Mouse (Mus musculus): ENCODE data around the gene Lrch1.

Lrch1 gene

DNA sequence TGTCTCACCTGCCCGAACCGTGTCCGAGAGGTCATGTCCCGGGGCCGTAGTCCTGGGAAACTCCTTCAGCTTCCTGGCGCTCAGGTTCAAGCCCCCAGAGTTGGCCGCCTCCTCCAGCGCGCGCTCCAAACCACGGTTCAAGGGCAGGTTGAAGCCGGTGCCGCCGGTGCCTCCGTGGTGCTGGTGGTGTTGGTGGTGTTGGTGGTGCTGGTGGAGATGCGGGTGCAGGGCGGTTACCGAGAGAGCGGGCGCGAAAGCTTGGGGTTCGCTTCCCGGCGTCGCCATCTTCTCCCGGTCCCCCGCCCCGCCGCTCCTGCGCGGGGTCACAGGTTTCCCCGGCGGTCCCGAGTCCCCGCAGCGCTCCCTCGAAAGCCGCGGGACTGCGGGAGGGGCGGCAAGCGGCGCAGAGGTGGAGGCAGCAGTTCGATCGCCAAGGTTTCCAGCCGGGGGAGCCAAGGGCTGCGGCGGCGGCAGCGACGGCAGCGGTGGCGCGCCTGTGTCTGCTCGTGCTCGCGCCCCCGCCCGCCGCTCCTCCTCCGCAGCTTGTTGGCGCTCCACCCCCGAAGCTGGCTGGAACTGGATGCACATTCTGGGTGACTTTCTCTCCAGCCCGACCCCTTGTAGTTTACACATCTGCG is at the start of gene Lrch1:
Gene Lrch1, minus strand, starts transcription at position 501 of the 638 bp plus-strand sequence.
- in situ Hi-C loops (cut with MboI, MseI): loop anchor here (5.0 to 10.0 kb wide), 2 partner anchors 35 to 103 kb away; no protein-coding TSS in a partner anchor

DNA sequence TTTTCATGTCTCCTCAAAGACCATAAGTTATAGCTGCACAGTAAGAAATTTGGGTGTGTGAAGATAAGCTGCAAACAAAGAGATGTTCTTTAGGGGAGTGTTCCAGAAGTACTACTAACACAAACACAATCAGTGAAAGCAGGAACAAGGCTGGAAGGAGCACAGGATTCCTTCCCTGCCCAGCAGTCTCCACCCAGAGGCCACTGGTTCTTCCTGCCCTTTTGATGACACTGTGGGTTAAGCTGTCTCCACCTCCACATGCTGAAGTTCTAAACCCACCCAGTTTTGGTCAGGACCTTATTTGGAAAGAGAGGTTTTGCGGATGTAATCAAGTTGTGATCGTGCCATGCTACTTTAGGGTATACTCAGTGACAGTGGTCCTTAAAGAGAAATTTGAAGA is 49.4 kb upstream of the Lrch1 start:
- in situ Hi-C loops (cut with MboI, MseI): no loop called here

DNA sequence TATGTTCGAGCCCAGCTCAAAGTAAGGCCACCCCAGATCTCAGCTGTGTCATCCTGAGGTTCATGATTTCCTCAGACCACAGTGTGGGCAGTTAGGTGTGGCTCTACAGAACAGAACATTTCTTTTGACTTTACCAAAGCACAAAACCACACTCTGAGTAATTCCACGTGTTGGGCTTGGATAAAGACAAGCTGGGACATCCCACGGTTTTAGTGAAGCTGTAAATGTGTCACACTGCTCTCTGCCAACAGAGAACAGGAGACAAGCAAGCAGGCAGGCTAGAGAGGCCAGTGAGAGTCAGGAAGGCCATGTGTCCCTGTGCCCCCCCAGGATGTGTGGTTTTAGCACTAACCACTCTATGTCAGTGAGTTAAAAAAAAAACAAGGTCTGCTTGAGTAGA is 48.9 kb upstream of the Lrch1 start:
- in situ Hi-C loops (cut with MboI, MseI): no loop called here

DNA sequence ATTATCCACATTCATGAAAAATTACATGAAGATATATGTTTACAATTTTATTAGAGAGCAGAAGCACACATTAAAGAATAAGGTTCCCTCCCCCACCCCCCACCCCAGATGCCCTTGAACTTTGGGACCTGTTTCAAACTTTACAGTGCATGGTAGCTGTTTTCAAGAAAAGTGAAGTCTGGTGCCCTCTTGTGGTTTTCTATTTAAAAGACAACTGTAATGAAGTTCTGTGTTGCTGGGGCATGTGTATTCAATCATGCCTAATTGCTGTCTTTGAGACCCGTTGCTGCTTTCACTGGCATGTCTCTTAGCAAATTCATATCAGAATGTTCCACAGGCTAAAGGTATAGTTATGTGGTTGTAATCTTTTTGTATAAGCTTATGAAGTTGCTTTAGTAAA is 42.8 kb upstream of the Lrch1 start:
- in situ Hi-C loops (cut with MboI, MseI): no loop called here

DNA sequence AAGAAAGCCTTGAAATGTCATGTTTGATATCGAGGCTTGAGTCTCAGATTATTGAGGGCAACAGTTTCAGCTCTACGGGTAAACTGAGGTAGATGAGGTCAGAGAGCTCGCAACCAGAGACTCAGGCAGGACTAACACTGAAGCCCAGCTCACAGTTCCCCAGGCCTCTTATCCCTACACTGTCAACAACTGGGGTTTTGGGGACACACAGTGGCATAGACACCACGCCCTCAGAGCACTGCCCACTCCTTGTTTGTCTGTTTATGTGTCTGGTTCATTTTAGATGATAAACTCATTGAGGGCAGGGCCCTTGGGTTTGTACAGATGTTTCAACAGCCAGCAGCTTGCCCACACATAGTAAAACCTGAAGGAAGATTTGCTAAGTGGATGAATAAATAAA is 42.2 kb upstream of the Lrch1 start:
- in situ Hi-C loops (cut with MboI, MseI): loop anchor here (5.0 kb wide), 1 partner anchor 228 kb away; no protein-coding TSS in a partner anchor

DNA sequence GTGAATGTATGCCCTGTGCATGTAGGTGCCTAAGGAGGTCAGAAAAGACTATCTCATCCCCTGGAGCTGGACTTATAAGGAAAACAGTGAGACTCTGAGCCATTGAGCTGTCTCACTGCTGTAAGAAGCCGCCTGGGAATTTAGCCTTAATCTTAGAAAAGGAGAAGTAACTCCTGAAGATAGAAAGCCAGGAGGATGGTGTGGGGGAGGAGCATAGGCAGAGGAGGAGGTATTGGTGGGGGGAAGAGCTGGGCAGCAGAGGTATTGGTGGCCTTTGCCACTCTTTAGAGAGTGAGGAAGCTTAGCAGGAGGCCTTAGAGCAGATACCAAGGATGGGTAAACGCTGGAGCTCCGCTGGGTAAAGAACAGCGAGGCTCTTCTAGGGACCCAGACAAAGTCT is 41.6 kb upstream of the Lrch1 start:
- in situ Hi-C loops (cut with MboI, MseI): loop anchor here (5.0 kb wide), 1 partner anchor 227 kb away; no protein-coding TSS in a partner anchor

DNA sequence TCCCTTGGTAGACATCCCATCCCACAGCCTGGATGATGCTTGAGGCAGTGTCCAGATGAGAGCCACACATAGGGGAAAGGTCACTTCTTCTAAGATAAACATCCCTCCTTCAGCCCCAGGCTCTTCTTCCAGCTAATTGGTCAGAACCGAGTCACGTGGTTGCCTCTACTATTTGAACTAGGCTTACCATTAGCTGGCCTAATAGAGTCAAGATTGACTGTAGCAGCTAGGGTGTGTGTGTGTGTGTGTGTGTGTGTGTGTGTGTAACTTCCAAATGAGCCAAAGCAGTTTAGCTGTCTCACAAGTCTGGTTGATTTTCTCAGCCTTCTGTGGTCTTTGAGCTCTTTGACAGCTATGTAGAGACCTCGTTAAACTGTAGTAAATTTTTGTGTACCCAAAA is 38.9 kb upstream of the Lrch1 start:
- in situ Hi-C loops (cut with MboI, MseI): loop anchor here (5.0 kb wide), 1 partner anchor 224 kb away; no protein-coding TSS in a partner anchor

DNA sequence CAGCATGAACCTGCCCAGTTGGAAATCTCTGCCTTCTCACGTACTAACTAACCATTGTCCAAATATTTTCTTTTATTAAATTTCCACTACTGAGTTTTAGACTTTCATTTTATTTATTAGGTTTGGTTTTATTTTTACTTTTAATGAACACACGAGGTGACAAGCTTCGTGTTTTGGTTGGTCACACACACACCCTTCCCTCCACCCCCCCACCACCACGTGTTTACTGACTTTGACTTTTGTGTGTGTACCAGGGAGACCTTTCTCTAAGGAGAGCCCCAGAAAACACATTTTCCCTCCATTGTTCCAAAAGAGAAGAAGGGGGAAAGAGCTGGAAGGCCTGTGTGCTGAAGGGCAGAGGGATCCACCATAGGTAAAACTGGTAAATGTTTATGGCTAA is 38.0 kb upstream of the Lrch1 start:
- in situ Hi-C loops (cut with MboI, MseI): loop anchor here (5.0 kb wide), 1 partner anchor 223 kb away; no protein-coding TSS in a partner anchor

DNA sequence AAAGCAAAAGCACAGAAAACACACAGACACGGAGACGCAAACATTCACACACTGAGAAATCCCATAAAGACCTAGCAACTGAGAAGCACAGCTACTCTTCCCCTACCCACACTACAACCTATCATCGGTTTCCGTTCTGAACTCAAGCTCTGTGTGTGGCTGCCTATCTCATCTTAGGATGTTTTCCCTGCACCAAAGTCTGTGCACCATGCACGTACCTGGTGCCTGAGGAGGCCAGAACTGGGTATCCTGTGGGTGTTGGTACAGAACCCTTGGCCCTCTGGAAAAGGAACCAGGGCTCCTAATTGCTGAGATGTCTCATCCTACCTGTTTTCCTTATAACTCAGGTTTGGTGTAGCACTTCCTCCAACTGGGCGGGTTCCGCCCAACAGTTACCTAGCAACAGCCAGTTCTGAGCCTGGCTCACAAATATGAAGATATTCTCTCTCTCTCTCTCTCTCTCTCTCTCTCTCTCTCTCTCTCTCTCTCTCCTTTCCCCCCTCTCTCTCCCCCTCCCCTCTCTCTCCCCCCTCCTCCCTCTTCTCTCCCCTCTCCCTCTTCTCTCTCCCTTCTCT is 37.2 kb upstream of the Lrch1 start:
- in situ Hi-C loops (cut with MboI, MseI): loop anchor here (5.0 kb wide), 2 partner anchors 38 to 223 kb away; partner anchors contain the start of gene Lrch1

DNA sequence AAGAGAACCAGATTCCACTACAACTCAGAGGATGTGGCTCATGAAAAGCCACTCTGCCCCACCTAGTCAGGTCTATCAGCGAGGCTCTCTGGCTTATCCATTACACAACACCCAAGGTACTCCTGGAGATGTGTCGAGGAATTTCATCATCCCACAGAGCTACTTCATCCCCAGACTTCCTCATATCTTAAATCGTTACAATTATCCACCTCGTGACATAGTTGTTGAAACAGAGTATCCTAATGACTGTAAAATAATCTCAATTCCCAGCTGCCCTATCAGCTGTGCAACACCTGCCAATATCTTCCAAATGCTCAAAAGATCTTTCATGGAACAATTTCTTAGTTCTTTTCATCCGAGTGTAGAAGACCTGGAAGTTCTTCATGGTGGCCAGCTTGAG is 35.4 kb upstream of the Lrch1 start:
- in situ Hi-C loops (cut with MboI, MseI): loop anchor here (5.0 kb wide), 1 partner anchor 36 kb away; the partner anchor contains the start of gene Lrch1

DNA sequence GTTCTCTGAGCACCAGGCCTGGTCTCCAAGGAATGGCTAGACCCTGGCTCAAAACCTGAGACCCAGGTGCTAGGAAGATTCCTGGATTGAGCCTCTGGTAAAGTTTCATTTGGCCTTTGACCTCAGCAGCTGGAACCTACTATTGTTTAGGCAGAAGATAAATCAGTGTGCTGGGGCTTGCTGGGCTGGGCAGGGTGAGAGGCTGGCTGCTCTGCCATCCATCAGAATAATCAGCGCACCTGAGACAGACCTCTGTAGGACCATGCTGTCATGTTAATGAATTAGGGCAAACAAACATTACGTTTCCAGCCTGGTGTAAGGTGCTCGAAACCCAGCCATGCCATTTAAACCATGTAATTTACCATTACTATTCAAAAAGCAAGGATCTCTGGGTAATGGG is 33.3 kb upstream of the Lrch1 start:
- in situ Hi-C loops (cut with MboI, MseI): loop anchor here (5.0 kb wide), 1 partner anchor 34 kb away; the partner anchor contains the start of gene Lrch1

DNA sequence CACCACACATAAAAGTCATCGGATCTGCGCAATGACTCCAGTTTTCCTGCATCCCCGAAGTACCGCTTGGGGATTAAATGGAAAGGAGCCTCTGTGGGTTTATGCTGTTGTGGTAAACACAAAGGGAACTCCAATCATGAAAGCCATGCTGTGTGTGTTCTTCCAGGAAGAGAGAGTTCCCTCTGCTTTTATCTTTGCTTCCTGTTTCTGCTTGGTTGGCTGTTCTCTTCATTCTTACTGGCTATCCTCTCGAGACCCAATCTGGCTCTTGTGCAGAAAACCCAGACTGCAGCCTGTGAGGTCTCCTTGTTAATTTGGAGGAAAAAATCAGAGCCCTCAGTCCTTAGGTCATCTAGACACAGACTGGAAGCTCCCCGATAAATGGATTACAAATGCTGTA is 29.3 kb upstream of the Lrch1 start:
- in situ Hi-C loops (cut with MboI, MseI): no loop called here

DNA sequence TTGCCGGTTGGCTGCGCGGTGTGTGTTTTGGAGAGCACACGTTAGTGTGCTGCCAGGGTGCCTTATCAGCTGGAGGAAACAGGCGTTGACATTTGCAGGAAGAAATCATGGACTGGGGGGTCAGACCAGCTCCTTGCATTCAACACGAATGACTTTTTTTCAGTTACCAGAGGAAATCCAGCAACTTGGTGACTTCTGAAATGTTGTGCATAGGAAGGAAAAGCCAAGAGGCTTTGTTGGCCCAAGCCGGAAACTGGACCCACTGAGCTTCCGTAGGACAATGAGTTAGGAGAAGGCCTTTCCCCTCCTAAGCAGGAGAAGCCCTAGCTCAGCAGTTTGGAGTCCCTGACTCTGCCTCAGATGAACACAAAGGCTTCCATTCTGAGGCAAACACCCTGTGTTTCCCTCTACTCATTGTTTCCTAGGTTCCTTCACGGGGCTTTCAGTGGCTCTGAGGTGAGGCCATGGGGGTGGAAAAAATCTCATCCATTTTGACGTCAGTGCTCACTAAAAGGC is 26.5 kb upstream of the Lrch1 start:
- in situ Hi-C loops (cut with MboI, MseI): no loop called here

DNA sequence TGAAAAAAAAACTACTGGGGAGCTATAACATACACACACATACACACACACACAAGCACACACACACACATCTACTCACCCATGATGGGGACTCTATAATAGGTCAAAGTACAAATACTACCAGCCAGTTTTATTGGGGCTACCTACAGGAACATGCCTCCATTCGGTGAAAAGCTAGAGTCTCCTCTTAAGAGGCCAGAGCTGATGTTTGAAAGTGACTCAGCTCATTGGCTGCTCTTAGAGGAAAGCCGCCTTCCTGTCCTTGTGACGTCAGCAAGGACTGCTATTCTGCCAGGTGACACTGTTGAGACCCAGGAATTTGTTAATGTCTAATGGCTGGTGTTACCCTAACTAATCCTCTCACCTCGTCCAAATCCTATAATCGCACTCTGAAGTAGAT is 25.0 kb upstream of the Lrch1 start:
- in situ Hi-C loops (cut with MboI, MseI): no loop called here

DNA sequence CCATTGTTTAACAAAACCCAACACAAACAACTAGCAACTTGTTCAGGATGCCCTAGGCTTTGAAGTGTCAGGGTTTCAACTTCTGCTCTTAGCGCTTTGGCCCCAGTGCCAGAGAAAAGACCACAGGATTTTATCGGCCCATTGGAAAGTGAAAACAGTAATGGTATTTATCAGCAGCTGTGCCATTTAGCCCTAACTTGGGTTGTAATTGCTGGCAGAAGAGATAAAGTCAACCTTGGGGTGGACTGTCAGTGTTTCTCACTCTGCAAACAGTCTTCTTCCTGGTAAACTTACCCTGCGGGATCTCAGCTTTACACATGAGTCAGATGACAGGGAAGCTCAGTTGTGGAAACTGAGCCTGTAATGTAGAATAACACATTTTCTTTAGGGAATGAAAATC is 24.5 kb upstream of the Lrch1 start:
- in situ Hi-C loops (cut with MboI, MseI): no loop called here

DNA sequence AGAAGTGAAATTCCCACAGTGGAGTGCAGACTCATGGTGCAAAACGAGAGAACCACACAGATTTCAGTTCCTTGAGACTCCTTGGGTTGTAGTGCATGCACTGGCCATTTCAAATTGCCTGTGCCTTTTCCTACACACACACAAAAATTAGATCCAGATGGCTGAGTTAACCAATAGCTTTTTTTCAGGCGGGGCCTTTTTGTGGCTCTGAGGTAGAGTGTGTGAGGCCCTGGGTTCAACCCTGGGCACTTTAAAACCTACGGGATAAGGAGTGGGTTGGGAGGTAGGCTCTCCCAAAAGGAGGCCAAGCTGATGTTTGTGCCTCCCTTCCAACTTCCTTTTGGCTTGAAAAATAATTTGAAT is 15.7 kb upstream of the Lrch1 start:
- in situ Hi-C loops (cut with MboI, MseI): no loop called here

DNA sequence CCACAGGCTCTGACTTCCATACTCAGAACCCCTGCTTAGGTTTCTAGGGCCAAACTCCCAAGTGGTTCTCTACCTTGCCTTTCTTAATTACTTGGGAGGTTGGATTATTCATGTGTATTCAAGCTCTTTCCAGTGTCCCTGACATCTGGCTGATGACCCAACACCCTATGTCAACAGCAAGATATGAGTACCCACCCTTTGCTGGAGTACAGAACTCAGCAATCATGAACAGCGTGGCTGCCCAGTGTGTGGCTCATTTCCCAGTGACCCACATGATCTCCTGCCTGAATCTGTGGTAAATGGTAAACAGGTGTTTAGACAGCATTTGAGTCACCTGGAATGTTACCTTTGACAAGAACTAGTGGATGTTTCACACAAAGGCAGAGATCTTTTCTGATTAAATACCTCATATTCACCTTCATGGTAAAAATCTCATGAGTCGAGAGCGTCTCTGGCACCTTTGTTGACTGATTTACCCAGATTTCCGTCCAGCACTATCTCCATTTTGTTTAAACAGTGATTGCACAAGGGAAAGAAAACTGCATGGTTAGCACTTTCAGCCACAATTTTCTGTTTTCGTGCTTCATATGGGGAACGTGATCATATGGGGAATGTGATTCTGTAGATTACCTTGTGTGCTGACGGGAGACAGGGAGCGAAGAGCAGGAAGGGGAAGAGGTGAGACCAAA is 15.2 kb upstream of the Lrch1 start:
- in situ Hi-C loops (cut with MboI, MseI): no loop called here

DNA sequence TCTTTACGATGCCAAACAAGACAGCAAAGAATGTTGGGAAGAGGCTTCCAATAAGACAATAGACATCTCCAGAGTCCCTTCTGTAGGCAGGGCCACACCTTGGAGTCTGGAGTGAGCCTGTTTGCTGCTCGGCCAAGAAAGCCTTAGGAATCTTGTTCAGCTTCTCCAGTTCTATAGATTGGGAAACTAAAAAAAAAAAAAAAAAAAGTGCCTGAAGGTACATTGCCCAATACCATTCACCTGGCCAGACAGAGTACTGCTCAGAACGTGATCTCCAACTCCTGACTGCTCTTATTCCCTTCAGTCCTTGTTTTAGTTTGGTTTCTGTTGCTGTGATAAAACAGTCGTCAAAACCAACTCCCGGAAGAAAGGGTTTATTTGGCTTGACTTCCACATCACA is 12.9 kb upstream of the Lrch1 start:
- in situ Hi-C loops (cut with MboI, MseI): no loop called here

DNA sequence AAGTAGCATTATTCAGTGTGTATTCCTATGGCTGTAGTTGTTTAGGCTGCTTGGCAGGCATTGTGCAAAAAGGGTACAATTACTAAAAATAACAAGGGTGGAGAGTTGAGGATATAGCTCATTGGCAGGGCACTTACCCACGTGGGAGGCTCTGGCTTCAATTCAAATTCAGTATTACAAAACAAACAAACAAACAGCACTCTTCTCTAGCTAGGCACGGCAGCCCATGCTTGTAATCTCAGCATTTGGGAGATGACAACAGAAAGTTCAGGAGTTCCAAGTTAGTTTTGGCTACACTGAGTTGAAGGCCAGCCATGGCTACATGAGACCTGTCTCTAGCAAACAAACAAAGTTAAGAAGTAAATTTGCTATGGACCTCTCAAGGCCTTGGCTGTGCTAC is 9.0 kb upstream of the Lrch1 start:
- in situ Hi-C loops (cut with MboI, MseI): no loop called here

DNA sequence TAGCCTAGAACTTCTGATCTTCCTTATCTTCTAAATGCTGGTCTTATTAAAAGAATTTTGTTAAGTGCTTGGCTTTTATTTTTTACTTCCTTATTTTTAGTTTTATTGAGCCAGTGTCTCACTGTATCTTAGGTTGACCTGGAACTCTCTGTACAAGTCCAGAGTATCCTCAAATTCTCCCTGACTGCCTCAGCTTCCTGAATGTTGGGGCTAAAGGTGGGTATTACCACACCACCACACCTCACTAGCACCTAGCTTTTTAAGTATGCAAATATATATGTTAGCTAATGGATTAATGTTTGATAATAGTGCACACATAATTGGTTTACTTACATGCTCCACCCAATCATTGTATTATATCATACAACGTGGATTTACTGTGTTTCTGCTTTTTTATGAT is 8.6 kb upstream of the Lrch1 start:
- in situ Hi-C loops (cut with MboI, MseI): no loop called here

DNA sequence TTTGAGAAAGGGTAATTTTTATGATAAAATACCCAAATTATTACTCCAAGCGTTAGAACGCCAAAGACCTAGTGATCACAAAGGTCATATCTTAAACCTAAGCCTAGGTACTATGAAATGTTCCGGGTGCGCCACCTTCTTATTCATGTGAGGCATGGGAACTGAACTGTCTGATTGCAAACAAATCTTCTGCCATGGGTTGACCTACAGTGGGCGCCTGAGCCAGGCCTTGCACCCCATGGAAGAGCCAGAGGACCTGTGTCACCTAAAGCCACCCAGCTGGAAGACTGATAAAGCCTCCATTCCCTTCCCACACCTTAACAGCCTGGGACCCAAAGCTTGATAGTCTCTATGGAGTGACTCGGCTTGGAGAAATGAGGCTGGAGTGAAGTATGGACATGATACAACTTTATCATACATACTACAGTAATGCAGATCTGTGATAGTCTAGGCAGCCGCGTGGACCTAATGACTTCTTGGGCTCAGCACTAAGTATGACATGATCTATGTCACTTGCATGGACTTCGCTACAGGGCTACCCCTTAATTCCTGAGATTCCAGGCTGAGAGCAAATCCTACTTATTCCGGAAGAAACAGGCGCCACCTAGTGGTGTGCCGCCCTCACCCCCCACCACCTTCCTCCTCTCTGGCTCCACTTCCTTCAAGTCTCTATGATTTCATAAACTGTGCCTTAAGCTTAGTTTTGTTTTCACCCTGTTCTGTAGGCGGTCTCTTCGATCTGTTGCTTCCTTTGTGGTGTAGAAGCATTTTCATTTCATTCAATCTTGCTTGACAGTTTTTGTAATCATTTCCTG is 957 bp upstream of the Lrch1 start:
- in situ Hi-C loops (cut with MboI, MseI): loop anchor here (5.0 to 10.0 kb wide), 2 partner anchors 34 to 104 kb away; no protein-coding TSS in a partner anchor

DNA sequence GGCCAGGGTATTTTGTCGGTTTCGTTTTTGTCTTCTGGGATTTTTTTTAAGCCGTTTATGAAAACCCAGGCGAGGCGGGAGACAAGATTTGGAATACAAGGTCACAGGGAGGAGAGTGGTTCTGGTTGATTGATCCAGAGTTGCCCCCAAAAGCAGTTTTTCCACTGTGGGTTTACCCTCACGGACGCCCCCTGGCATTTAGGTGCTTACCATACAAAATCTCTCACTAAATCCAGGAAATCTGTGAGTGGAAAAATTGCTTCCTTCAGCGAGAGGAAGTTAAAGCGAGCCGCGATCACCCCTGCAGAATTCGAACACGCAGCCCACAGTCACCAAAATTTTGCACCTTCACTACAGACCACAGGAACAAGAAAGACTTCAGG is 329 bp upstream of the Lrch1 start:
- in situ Hi-C loops (cut with MboI, MseI): loop anchor here (5.0 to 10.0 kb wide), 2 partner anchors 34 to 103 kb away; no protein-coding TSS in a partner anchor
